ENCODE assay signal across 8 mouse cellular contexts in genomic region chr5:129670036-129670458, GRCm38 (mm10). TPM values are rescaled to one million over a fixed set of nuclear protein-coding genes. Genes with fewer than 3 reads are reported as not detected.
A peak's percentile ranks its signal among the peaks of the same experiment; 100 is the strongest.
DNase-seq lines count a peak whose midpoint lies in the region; ATAC-seq and TF ChIP-seq lines count a peak whose summit lies in the region.

Zfp11 (minus strand) TSS chr5:129670099.

- no peaks in the 10 kb centered on the region for H3K27me3 ChIP-seq in forebrain, postnatal 0 days (ENCODE audit: insufficient read depth, low read length)
- H3K27me3 ChIP-seq in neural tube, embryonic 15.5 days (replicated peaks), result no peaks in the 10 kb centered on the region

- peak within 1 kb of the TSS; percentile 81 for H3K9ac ChIP-seq in forebrain, postnatal 0 days
- peak within 1 kb of the TSS; percentile 92 for H3K9ac ChIP-seq in neural tube, embryonic 15.5 days (replicated peaks)

- 0 out of 2 replicates have a peak within 1 kb of the TSS, but pooled peaks have one; percentile 24 for H3K27ac ChIP-seq in forebrain, postnatal 0 days (ENCODE audit: low read depth, low read length)
- H3K27ac ChIP-seq in layer of hippocampus, adult 2 months, result peak within 1 kb of the TSS; percentile 97
- H3K27ac ChIP-seq in neural tube, embryonic 15.5 days (replicated peaks), result peak within 1 kb of the TSS; percentile 80

- peak within 1 kb of the TSS; percentile 66 for H3K4me3 ChIP-seq in forebrain, postnatal 0 days (ENCODE audit: low read depth, low read length)
- H3K4me3 ChIP-seq in layer of hippocampus, adult 2 months, result peak within 1 kb of the TSS; percentile 85
- H3K4me3 ChIP-seq in lung, adult 2 months (replicated peaks; ENCODE audit: extremely low read depth, low read depth, low read length), result peak within 1 kb of the TSS; percentile 96
- H3K4me3 ChIP-seq in neural tube, embryonic 15.5 days (replicated peaks), result peak within 1 kb of the TSS; percentile 86

- peak; percentile 87; the same call in 1 of the 2 replicates for TF ChIP-seq POLR2A in lung, adult 2 months (IDR thresholded peaks at IDR 0.05; ENCODE audit: borderline replicate concordance, extremely low read depth, low read depth, low read length)

- peak within 1 kb of the TSS; percentile 73 for H3K4me2 ChIP-seq in forebrain, postnatal 0 days (ENCODE audit: low read depth)
- H3K4me2 ChIP-seq in neural tube, embryonic 15.5 days, result peak within 1 kb of the TSS; percentile 79

- peak; percentile 83 for DNase-seq in Muller cell, postnatal 12 days (ENCODE audit: inconsistent ontology term)
- DNase-seq in cerebellum, adult 8-10 months, result peak; percentile 86
- peak; percentile 90 for DNase-seq in forebrain, postnatal 0 days
- peak; percentile 90 for DNase-seq in heart, postnatal 4 days
- DNase-seq in layer of hippocampus, adult 2 months (ENCODE audit: low spot score in 2 of 2), result peak; percentile 58 to 86
- peak; percentile 77 for DNase-seq in lung, adult 2 months
- peak; percentile 84 for DNase-seq in testis, postnatal 14 days (ENCODE audit: low spot score)

- H3K4me1 ChIP-seq in forebrain, postnatal 0 days (ENCODE audit: insufficient read depth), result 0 out of 2 replicates have a peak, but pooled peaks cover 5% of the 10 kb centered on the region
- H3K4me1 ChIP-seq in lung, adult 2 months (ENCODE audit: control insufficient read depth, insufficient read depth, low read length), result 0 out of 2 replicates have a peak, but pooled peaks cover 3% of the 10 kb centered on the region
- H3K4me1 ChIP-seq in neural tube, embryonic 15.5 days, result peaks cover 17% of the 10 kb centered on the region

- WGBS in forebrain, postnatal 0 days, result under 1% methylated on average over 23 of the region's 23 CpGs
- 2% methylated on average over 23 of the region's 23 CpGs for WGBS in lung, adult 2 months
- WGBS in neural tube, embryonic 15.5 days, result under 1% methylated on average over 23 of the region's 23 CpGs

- TF ChIP-seq CTCF in forebrain, postnatal 0 days (IDR thresholded peaks at IDR 0.05; ENCODE audit: low read depth), result no peak
- no peak for TF ChIP-seq CTCF in layer of hippocampus, adult 2 months (conservative IDR thresholded peaks at IDR 0.05)
- TF ChIP-seq CTCF in lung, adult 2 months (IDR thresholded peaks at IDR 0.05; ENCODE audit: insufficient read depth, low read length), result no peak

- H3K36me3 ChIP-seq in forebrain, postnatal 0 days (ENCODE audit: insufficient read depth), result no peaks in the 10 kb centered on the region
- no peaks in the 10 kb centered on the region for H3K36me3 ChIP-seq in neural tube, embryonic 15.5 days

- no peaks in the 10 kb centered on the region for H3K9me3 ChIP-seq in forebrain, postnatal 0 days (ENCODE audit: low read length)
- no peaks in the 10 kb centered on the region for H3K9me3 ChIP-seq in neural tube, embryonic 15.5 days (replicated peaks)

- peak; percentile 93 for ATAC-seq in forebrain, postnatal 0 days
- peak; percentile 83 for ATAC-seq in neural tube, embryonic 15.5 days (ENCODE audit: low FRiP score)

RNA-seq across cellular contexts. Expression of gene Zfp11, which starts in this region (rescaled TPM):
- 4.3 and 5.8 TPM in 2 replicates for total RNA-seq in forebrain, postnatal 0 days (2014; rRNA removed)
- 3.3 and 4.8 TPM in 2 replicates for polyA plus RNA-seq in forebrain, postnatal 0 days (2015; fragmentation: Nextera tagmentation; extraction: Ambion mirVana)
- total RNA-seq in heart, postnatal 4 days (2021), result 1 to 10 TPM; 4.5 to 4.6 TPM
- total RNA-seq in layer of hippocampus, adult 2 months (2021), result 1 to 10 TPM; 7.2 to 7.9 TPM
- 1.6 and 2.1 TPM in 2 replicates for polyA plus RNA-seq in lung, adult 2 months (2012; rRNA removed)
- 6.5 and 6.6 TPM in 2 replicates for polyA plus RNA-seq in neural tube, embryonic 15.5 days (2015; fragmentation: Nextera tagmentation; extraction: Ambion mirVana)

Comparison
In these comparisons a context has a peak if more than half of its experiments do, and no peak if none do; other contexts are left out.
1. Peak in every context shown above with its lines: DNase-seq, ATAC-seq, H3K4me3 ChIP-seq and H3K27ac ChIP-seq.
2. H3K27ac ChIP-seq: peak in every context shown above with its lines; median percentile 97 in layer of hippocampus, adult 2 months; 80 in neural tube, embryonic 15.5 days; 24 in forebrain, postnatal 0 days.